8 mouse cellular contexts compared by ENCODE assay signal in the genomic region with DNA sequence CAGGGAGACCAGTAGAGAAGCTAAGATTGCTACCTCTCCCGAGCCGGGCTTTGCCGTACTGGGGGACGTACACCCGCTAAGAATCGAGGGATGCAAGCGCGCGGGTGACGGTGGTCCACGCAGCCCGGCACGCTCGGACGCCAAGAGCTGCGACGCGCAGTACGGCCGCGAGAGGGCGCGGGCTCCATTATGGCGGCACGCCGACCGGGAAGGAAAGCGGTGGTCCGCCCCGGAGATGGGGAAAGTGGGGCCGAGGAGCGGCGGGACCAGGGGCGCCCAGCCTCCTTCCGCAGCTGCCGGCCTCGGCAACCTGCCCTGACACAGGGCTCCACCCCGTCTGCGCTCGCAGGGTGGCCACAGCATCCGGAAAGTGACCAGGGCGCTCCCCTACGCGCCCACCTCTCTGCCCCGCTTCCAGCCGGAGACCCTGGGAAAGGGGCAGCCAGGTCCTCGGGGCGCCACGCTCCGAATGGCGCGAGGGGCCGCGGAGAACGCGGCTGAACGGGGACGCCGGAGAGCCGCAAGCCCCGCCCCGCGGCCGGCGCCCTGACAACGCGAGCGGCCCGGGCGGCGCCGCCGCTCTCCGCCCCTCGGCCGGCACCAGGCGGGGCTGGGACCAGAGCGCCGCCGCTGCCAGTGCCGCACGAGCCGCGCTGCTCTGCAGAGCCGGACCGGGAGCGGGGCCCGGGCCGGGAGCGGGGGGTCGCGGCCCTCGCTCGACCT. TPM values are rescaled to one million over a fixed set of nuclear protein-coding genes. Genes with fewer than 3 reads are reported as not detected.
DNase-seq lines count a peak whose midpoint lies in the region; ATAC-seq and TF ChIP-seq lines count a peak whose summit lies in the region.

A gene (plus strand): TSS at position 257 of the 723 bp plus-strand sequence.

- no peaks in the 10 kb centered on the region for H3K79me2 ChIP-seq in liver, adult 2 months (ENCODE audit: control insufficient read depth, insufficient read depth, low read length)

- DNase-seq in CD4-positive helper T cell, adult 2 months (ENCODE audit: low read depth, low spot score), result peak; percentile 85
- peak; percentile 93 for DNase-seq in brain, embryonic 14.5 days (ENCODE audit: low read depth)
- peak; percentile 86 for DNase-seq in kidney, postnatal 0 days (ENCODE audit: low spot score)
- peak; percentile 6 for DNase-seq in liver, adult 2 months (ENCODE audit: extremely low read depth, low read depth, low spot score)
- peak; percentile 84 to 96 for DNase-seq in spleen, postnatal 4 days (ENCODE audit: low spot score in 2 of 2)

- ATAC-seq in erythroblast, adult 5-6 weeks (replicated peaks; ENCODE audit: low FRiP score, poor library complexity, severe bottlenecking), result peak; percentile 88
- peak; percentile 89 for ATAC-seq in heart, embryonic 12.5 days (ENCODE audit: insufficient number of reproducible peaks, low FRiP score)
- ATAC-seq in kidney, postnatal 0 days (replicated peaks; ENCODE audit: low FRiP score, low read depth), result peak; percentile 84
- ATAC-seq in monocyte, adult 5-6 weeks (replicated peaks; ENCODE audit: insufficient number of reproducible peaks, low FRiP score, low TSS enrichment, poor library complexity, severe bottlenecking), result peak; percentile 68

- 4% methylated on average over 81 of the region's 94 CpGs for WGBS in heart, embryonic 12.5 days
- WGBS in kidney, postnatal 0 days, result under 1% methylated on average over 82 of the region's 94 CpGs
- WGBS in liver, adult 2 months, result under 1% methylated on average over 93 of the region's 94 CpGs

- H3K9ac ChIP-seq in heart, embryonic 12.5 days, result peak within 1 kb of the TSS; percentile 85
- H3K9ac ChIP-seq in kidney, postnatal 0 days (ENCODE audit: low read depth, low read length), result peak within 1 kb of the TSS; percentile 74
- peak within 1 kb of the TSS; percentile 79 for H3K9ac ChIP-seq in liver, adult 2 months (ENCODE audit: low read depth, low read length)

- H3K4me3 ChIP-seq in heart, embryonic 12.5 days, result peak within 1 kb of the TSS; percentile 87
- peak within 1 kb of the TSS; percentile 80 for H3K4me3 ChIP-seq in kidney, postnatal 0 days (replicated peaks; ENCODE audit: low read depth, low read length)
- H3K4me3 ChIP-seq in liver, adult 2 months (ENCODE audit: insufficient read depth, low read depth, low read length), result peak within 1 kb of the TSS; percentile 88

- H3K36me3 ChIP-seq in heart, embryonic 12.5 days, result peaks cover 18% of the 10 kb centered on the region
- H3K36me3 ChIP-seq in kidney, postnatal 0 days (ENCODE audit: insufficient read depth, low read length), result no peaks in the 10 kb centered on the region
- H3K36me3 ChIP-seq in liver, adult 2 months (ENCODE audit: control insufficient read depth, insufficient read depth, low read length), result no peaks in the 10 kb centered on the region

- H3K9me3 ChIP-seq in heart, embryonic 12.5 days (replicated peaks), result no peaks in the 10 kb centered on the region
- no peaks in the 10 kb centered on the region for H3K9me3 ChIP-seq in kidney, postnatal 0 days (replicated peaks; ENCODE audit: low read length)

- H3K4me1 ChIP-seq in heart, embryonic 12.5 days (replicated peaks), result peaks cover 14% of the 10 kb centered on the region
- peaks cover 3% of the 10 kb centered on the region; the same call in 1 of the 2 replicates for H3K4me1 ChIP-seq in kidney, postnatal 0 days (replicated peaks; ENCODE audit: insufficient read depth, low read length)
- H3K4me1 ChIP-seq in liver, adult 2 months (ENCODE audit: control insufficient read depth, insufficient read depth, low read length), result peaks cover 2% of the 10 kb centered on the region; the same call in 1 of the 2 replicates

- peak; percentile 51 for TF ChIP-seq POLR2A in brain, embryonic 14.5 days (IDR thresholded peaks at IDR 0.05; ENCODE audit: borderline replicate concordance, extremely low read depth, insufficient read depth, insufficient read length, poor library complexity, severe bottlenecking)
- no peak for TF ChIP-seq POLR2A in liver, adult 2 months (IDR thresholded peaks at IDR 0.05; ENCODE audit: extremely low read depth, insufficient read depth, low read length)

- no peaks in the 10 kb centered on the region for H3K27me3 ChIP-seq in heart, embryonic 12.5 days (replicated peaks)
- no peaks in the 10 kb centered on the region for H3K27me3 ChIP-seq in kidney, postnatal 0 days (ENCODE audit: insufficient read depth, low read length)
- no peaks in the 10 kb centered on the region for H3K27me3 ChIP-seq in liver, adult 2 months (ENCODE audit: control insufficient read depth, insufficient read depth, low read length)

- H3K4me2 ChIP-seq in heart, embryonic 12.5 days, result peak within 1 kb of the TSS; percentile 83
- peak within 1 kb of the TSS; percentile 79 for H3K4me2 ChIP-seq in kidney, postnatal 0 days (ENCODE audit: low read length)

- H3K27ac ChIP-seq in heart, embryonic 12.5 days (ENCODE audit: poor library complexity, severe bottlenecking), result peak within 1 kb of the TSS; percentile 89
- H3K27ac ChIP-seq in kidney, postnatal 0 days, result peak within 1 kb of the TSS; percentile 90
- peak within 1 kb of the TSS; percentile 29; the same call in 1 of the 2 replicates for H3K27ac ChIP-seq in liver, adult 2 months (replicated peaks; ENCODE audit: insufficient read depth, low read depth, low read length)

- TF ChIP-seq CTCF in brain, embryonic 14.5 days (IDR thresholded peaks at IDR 0.05; ENCODE audit: borderline replicate concordance, extremely low read depth, insufficient read depth, insufficient read length), result peak; percentile 84
- TF ChIP-seq CTCF in kidney, postnatal 0 days (IDR thresholded peaks at IDR 0.05; ENCODE audit: low read depth), result peak; percentile 92
- peak; percentile 79 for TF ChIP-seq CTCF in liver, adult 2 months (IDR thresholded peaks at IDR 0.05; ENCODE audit: low read depth, low read length)

RNA-seq across cellular contexts. Expression of the gene that starts here (rescaled TPM):
- 56.2 and 59.4 TPM in 2 replicates for polyA plus RNA-seq in brain, embryonic 14.5 days (2012; rRNA removed)
- total RNA-seq in erythroblast, adult 5-6 weeks (2015; ENCODE audit: low replicate concordance), result 5.4 and 8.6 TPM in 2 replicates
- 2.6 and 5.4 TPM in 2 replicates for total RNA-seq in erythroblast, adult 5-6 weeks (2017; ENCODE audit: low replicate concordance)
- 18.4 and 18.6 TPM in 2 replicates for polyA plus RNA-seq in heart, embryonic 12.5 days (2016; fragmentation: Nextera tagmentation; extraction: Ambion mirVana)
- polyA plus RNA-seq in kidney, postnatal 0 days (2015; fragmentation: Nextera tagmentation; extraction: Ambion mirVana), result 18.5 and 19.7 TPM in 2 replicates
- total RNA-seq in liver, adult 2 months (2014; rRNA removed), result 0.09 and 0.67 TPM in 2 replicates
- 2.2 and 2.4 TPM in 2 replicates for polyA plus RNA-seq in liver, adult 2 months (2012; rRNA removed)
- total RNA-seq in monocyte, adult 5-6 weeks (2017), result 21.3 to 55.5 TPM (median 46.2 TPM) in 3 replicates

Comparison
In these comparisons a context has a peak if more than half of its experiments do, and no peak if none do; other contexts are left out.
1. Peak in every context shown above with its lines: DNase-seq, ATAC-seq, H3K4me3 ChIP-seq and H3K27ac ChIP-seq.
2. DNase-seq: peak in every context shown above with its lines; median percentile 93 in brain, embryonic 14.5 days; 90 in spleen, postnatal 4 days; 86 in kidney, postnatal 0 days; 85 in CD4-positive helper T cell, adult 2 months; 6 in liver, adult 2 months.
3. H3K27ac ChIP-seq: peak in every context shown above with its lines; median percentile 90 in kidney, postnatal 0 days; 89 in heart, embryonic 12.5 days; 29 in liver, adult 2 months.